Mouse (Mus musculus) MEL (cell line): ENCODE measurements at regions not wholly inside any gene's neighbourhood (a gene's known extent, or its start where the extent isn't known, plus 50 kb on each side); places are given as distances from the start of the nearest gene placed in this dataset.

Experiments used
- CHD2 ChIP-seq: IDR thresholded peaks from 2 replicates; pipeline ENCODE4 v1.6.1; 2011; ENCODE audit warnings: low read length, improper control_type of control experiment
- CTCF ChIP-seq, 3 experiments: IDR thresholded peaks in 2 of 3; conservative IDR thresholded peaks in 1 of 3; 2 replicates each; pipeline ENCODE4 v1.5.1; 2011 to 2012; ENCODE audit warnings: low read length in 3 of 3, low read depth in 2 of 3, mild to moderate bottlenecking in 2 of 3, improper control_type of control experiment in 1 of 3, inconsistent platforms in 1 of 3, mixed read lengths in 1 of 3, moderate library complexity in 1 of 3; ENCODE audit not compliant: control insufficient read depth in 1 of 3, insufficient read depth in 1 of 3, poor library complexity in 1 of 3, severe bottlenecking in 1 of 3
- EP300 ChIP-seq, 2 experiments: IDR thresholded peaks; 2 replicates each; pipeline ENCODE4 v1.6.1; 2011; ENCODE audit warnings: improper control_type of control experiment in 2 of 2, low read length in 2 of 2, low read depth in 1 of 2, mild to moderate bottlenecking in 1 of 2
- ETS1 ChIP-seq: IDR thresholded peaks from 2 replicates; pipeline ENCODE4 v1.6.1; 2012; ENCODE audit warnings: low read depth, mild to moderate bottlenecking, inconsistent platforms, low read length, improper control_type of control experiment, moderate library complexity
- UBTF ChIP-seq: IDR thresholded peaks from 2 replicates; pipeline ENCODE4 v1.6.1; 2012; ENCODE audit warnings: low read depth, mild to moderate bottlenecking, inconsistent platforms, low read length, improper control_type of control experiment, moderate library complexity, borderline replicate concordance; ENCODE audit not compliant: insufficient read depth

GRCm38 (mm10) chrX:142618389-142618788 lies 62.8 kb upstream of the Tmem164 start:
- no peak for TF ChIP-seq CTCF (IDR thresholded peaks at IDR 0.05 in 2 of 3, conservative IDR thresholded peaks at IDR 0.05 in 1 of 3; ENCODE audit: control insufficient read depth in 1 of 3, insufficient read depth in 1 of 3, low read depth in 2 of 3, low read length in 3 of 3, poor library complexity in 1 of 3, severe bottlenecking in 1 of 3)
- no peak for TF ChIP-seq CHD2
- TF ChIP-seq ETS1 = no peak
- no peak for TF ChIP-seq UBTF
- TF ChIP-seq EP300 (IDR thresholded peaks at IDR 0.05; ENCODE audit: low read depth in 1 of 2, low read length in 2 of 2) = no peak; a peak in 1 of 4 replicates
